Mouse (Mus musculus) heart, postnatal 0 days (tissue): ENCODE measurements around the gene Taf1. TPM values are rescaled to one million over a fixed set of nuclear protein-coding genes. Genes with fewer than 3 reads are reported as not detected.

Experiments used
- ATAC-seq: fragments of 200-750 bp; cut with Nextera tagmentation; 2 replicates; pipeline ENCODE4 v1.8.0; 2017; ENCODE audit warnings: low read depth, moderate number of reproducible peaks, moderate library complexity; ENCODE audit not compliant: insufficient read depth
- DNase-seq: peaks from one replicate; pipeline ENCODE4 v3.0.0-alpha.2; 2016; ENCODE audit warnings: low spot score
- H3K27ac ChIP-seq: fragments of 300-500 bp; sonication (generic); 2 replicates; pipeline ENCODE4 v1.5.1; 2014; ENCODE audit warnings: low read depth, mild to moderate bottlenecking
- H3K27me3 ChIP-seq: fragments of 300-500 bp; sonication (generic); 2 replicates; pipeline ENCODE4 v1.6.1; 2014; ENCODE audit warnings: low read length, mixed read lengths; ENCODE audit not compliant: control insufficient read depth, insufficient read depth
- H3K36me3 ChIP-seq: fragments of 300-500 bp; sonication (generic); replicated peaks from 2 replicates; pipeline ENCODE4 v1.6.1; 2014; ENCODE audit warnings: low read length, mixed read lengths; ENCODE audit not compliant: control insufficient read depth, insufficient read depth
- H3K4me1 ChIP-seq: fragments of 300-500 bp; sonication (generic); 2 replicates; pipeline ENCODE4 v1.6.1; 2014; ENCODE audit warnings: antibody characterized with exemption; ENCODE audit not compliant: control insufficient read depth, insufficient read depth
- H3K4me2 ChIP-seq: fragments of 300-500 bp; sonication (generic); 2 replicates; pipeline ENCODE4 v1.6.1; 2014; ENCODE audit warnings: low read depth, mild to moderate bottlenecking, low read length, moderate library complexity
- H3K4me3 ChIP-seq: fragments of 300-500 bp; sonication (generic); 2 replicates; pipeline ENCODE4 v1.5.1; 2014; ENCODE audit warnings: low read depth, low read length
- H3K9ac ChIP-seq: fragments of 300-500 bp; sonication (generic); replicated peaks from 2 replicates; pipeline ENCODE4 v1.6.1; 2014; ENCODE audit warnings: low read depth, low read length, mixed read lengths
- H3K9me3 ChIP-seq: fragments of 300-500 bp; sonication (generic); replicated peaks from 2 replicates; pipeline ENCODE4 v1.6.1; 2016; ENCODE audit warnings: low read length; ENCODE audit not compliant: control insufficient read depth
- CTCF ChIP-seq: IDR thresholded peaks from 2 replicates; pipeline ENCODE4 v1.5.1; 2016; ENCODE audit warnings: antibody characterized with exemption, control low read depth, low read depth
- EP300 ChIP-seq: IDR thresholded peaks from 2 replicates; pipeline ENCODE4 v1.6.1; 2016; ENCODE audit warnings: antibody characterized with exemption, low read depth
- WGBS: fragments of 180-500 bp; shearing (Covaris S2); extraction: QIAGEN DNeasy Blood & Tissue Kit; methylation state at CpG from one replicate; pipeline ENCODE4 v1.1.7; 2014; 5-methylcytosine and 5-hydroxymethylcytosine counted together
- polyA plus RNA-seq: library from polyadenylated mRNA; unstranded; fragments of >200 nt; fragmentation: Nextera tagmentation; extraction: Ambion mirVana; gene quantifications from 2 replicates; pipeline ENCODE4 v1.2.1, GENCODE M21; 2015
- total RNA-seq: library from RNA; depleted of rRNA; stranded (reverse); fragments of >200 nt; gene quantifications from 2 replicates; pipeline ENCODE4 v1.2.3, GENCODE M21; 2014; ENCODE audit warnings: low replicate concordance

Taf1 gene
- total and polyA plus RNA-seq, 2 experiments from 2014 or later, result 3.7 to 4.3 TPM

- WGBS, result 78% methylated on average over 15 of the region's 15 CpGs
- ATAC-seq, result no peak
- no peak overlapping the region for H3K9ac ChIP-seq
Measured at GRCm38 (mm10) chrX:101522027-101522426, 10.5 kb upstream of the Taf1 start.

GRCm38 (mm10) chrX:101527356-101527755 is 5.2 kb upstream of the Taf1 start:
- Histone ChIP-seq H3K4me3 (peak overlapping the region; percentile 11; the same call in 1 of the 2 replicates), H3K4me2 (no peak overlapping the region; the same call in 1 of the 2 replicates), H3K9ac (no peak overlapping the region), H3K9me3 (no peaks in the 10 kb centered on the region), H3K36me3 (no peaks in the 10 kb centered on the region), H3K27me3 (no peaks in the 10 kb centered on the region), H3K27ac (no peak overlapping the region), H3K4me1 (no peaks in the 10 kb centered on the region)
- ATAC-seq (no peak), DNase-seq (peak; percentile 6)
- TF ChIP-seq CTCF, result no peak
- no peak for TF ChIP-seq EP300
- 37% methylated on average over 9 of the region's 9 CpGs for WGBS

More at GRCm38 (mm10) chrX:101522027-101522426, 10.5 kb upstream of the Taf1 start:
- H3K36me3 ChIP-seq, result no peaks in the 10 kb centered on the region
- no peaks in the 10 kb centered on the region for H3K27me3 ChIP-seq
- peak overlapping the region; percentile 18; the same call in 1 of the 2 replicates for H3K4me3 ChIP-seq
- no peak for DNase-seq
- H3K9me3 ChIP-seq, result no peaks in the 10 kb centered on the region
- no peak overlapping the region for H3K27ac ChIP-seq
- TF ChIP-seq CTCF, result no peak
- TF ChIP-seq EP300, result no peak
- H3K4me2 ChIP-seq, result no peak overlapping the region
- no peaks in the 10 kb centered on the region for H3K4me1 ChIP-seq

GRCm38 (mm10) chrX:101585455-101585854 is 52.9 kb downstream of the Taf1 start:
- Histone ChIP-seq H3K9me3 (no peaks in the 10 kb centered on the region), H3K4me2 (no peak overlapping the region), H3K27me3 (no peaks in the 10 kb centered on the region), H3K27ac (no peak overlapping the region), H3K9ac (no peak overlapping the region), H3K4me3 (no peak overlapping the region), H3K36me3 (peaks cover 3% of the 10 kb centered on the region; the same call in 1 of the 2 replicates), H3K4me1 (no peaks in the 10 kb centered on the region)
- no peak for ATAC-seq
- TF ChIP-seq EP300 (no peak), CTCF (no peak)
- WGBS, result 83% methylated on average over 1 of the region's 1 CpGs
- DNase-seq, result no peak

- Histone ChIP-seq H3K27ac (no peak overlapping the region), H3K4me1 (no peaks in the 10 kb centered on the region), H3K9me3 (no peaks in the 10 kb centered on the region), H3K36me3 (no peaks in the 10 kb centered on the region), H3K4me3 (no peak overlapping the region), H3K27me3 (peaks cover 18% of the 10 kb centered on the region), H3K4me2 (no peak overlapping the region), H3K9ac (no peak overlapping the region)
- DNase-seq (no peak), ATAC-seq (no peak)
- TF ChIP-seq CTCF (no peak), EP300 (no peak)
- WGBS, result 86% methylated on average over 3 of the region's 3 CpGs
Measured at GRCm38 (mm10) chrX:101616183-101616582, 83.6 kb downstream of the Taf1 start.

GRCm38 (mm10) chrX:101617889-101618288 is 85.4 kb downstream of the Taf1 start:
- H3K4me1 ChIP-seq, result no peaks in the 10 kb centered on the region
- no peak overlapping the region for H3K4me3 ChIP-seq
- WGBS, result 41% methylated on average over 10 of the region's 10 CpGs
- no peak overlapping the region for H3K4me2 ChIP-seq
- ATAC-seq, result peak; percentile 80
- peaks cover 18% of the 10 kb centered on the region for H3K27me3 ChIP-seq
- H3K9me3 ChIP-seq, result no peaks in the 10 kb centered on the region
- no peaks in the 10 kb centered on the region for H3K36me3 ChIP-seq
- TF ChIP-seq EP300 (no peak), CTCF (peak; percentile 31)
- DNase-seq, result peak; percentile 60
- H3K27ac ChIP-seq, result no peak overlapping the region
- H3K9ac ChIP-seq, result no peak overlapping the region

- ATAC-seq (peak; percentile 27), DNase-seq (no peak)
- no peak overlapping the region for H3K9ac ChIP-seq
- peaks cover 19% of the 10 kb centered on the region for H3K27me3 ChIP-seq
- WGBS, result 62% methylated on average over 6 of the region's 6 CpGs
- H3K27ac ChIP-seq, result no peak overlapping the region
- H3K4me1 ChIP-seq, result no peaks in the 10 kb centered on the region
- no peak overlapping the region for H3K4me2 ChIP-seq
- no peak overlapping the region for H3K4me3 ChIP-seq
- no peaks in the 10 kb centered on the region for H3K36me3 ChIP-seq
- TF ChIP-seq CTCF (no peak), EP300 (no peak)
- no peaks in the 10 kb centered on the region for H3K9me3 ChIP-seq
Measured at GRCm38 (mm10) chrX:101620317-101620716, 87.8 kb downstream of the Taf1 start.
